Mouse (Mus musculus) midbrain, embryonic 15.5 days (tissue): ENCODE results near the gene Cdk9. TPM values are rescaled to one million over a fixed set of nuclear protein-coding genes. Genes with fewer than 3 reads are reported as not detected.

Experiments used
- ATAC-seq: fragments of 200-750 bp; cut with Nextera tagmentation; replicated peaks from 2 replicates; pipeline ENCODE4 v1.8.0; 2017; ENCODE audit warnings: moderate TSS enrichment
- H3K27ac ChIP-seq: fragments of 300-500 bp; sonication (generic); 2 replicates; pipeline ENCODE4 v1.5.1; 2015; ENCODE audit warnings: mild to moderate bottlenecking, inconsistent platforms
- H3K27me3 ChIP-seq: fragments of 300-500 bp; sonication (generic); replicated peaks from 2 replicates; pipeline ENCODE4 v1.6.1; 2015; ENCODE audit warnings: inconsistent platforms
- H3K36me3 ChIP-seq: fragments of 300-500 bp; sonication (generic); replicated peaks from 2 replicates; pipeline ENCODE4 v1.6.1; 2015; ENCODE audit warnings: inconsistent platforms
- H3K4me1 ChIP-seq: fragments of 300-500 bp; sonication (generic); 2 replicates; pipeline ENCODE4 v1.6.1; 2015; ENCODE audit warnings: inconsistent platforms
- H3K4me2 ChIP-seq: fragments of 300-500 bp; sonication (generic); 2 replicates; pipeline ENCODE4 v1.6.1; 2015; ENCODE audit warnings: inconsistent platforms, mild to moderate bottlenecking, moderate library complexity
- H3K4me3 ChIP-seq: fragments of 300-500 bp; sonication (generic); 2 replicates; pipeline ENCODE4 v1.5.1; 2015; ENCODE audit warnings: mild to moderate bottlenecking, inconsistent platforms
- H3K9ac ChIP-seq: fragments of 300-500 bp; sonication (generic); 2 replicates; pipeline ENCODE4 v1.6.1; 2015; ENCODE audit warnings: mild to moderate bottlenecking, inconsistent platforms
- H3K9me3 ChIP-seq: fragments of 300-500 bp; sonication (generic); 2 replicates; pipeline ENCODE4 v1.6.1; 2016; ENCODE audit warnings: inconsistent platforms
- WGBS: fragments of 180-500 bp; shearing (Covaris S2); methylation state at CpG from one replicate; pipeline ENCODE4 v1.1.7; 2015; ENCODE audit warnings: mixed read lengths; 5-methylcytosine and 5-hydroxymethylcytosine counted together
- polyA plus RNA-seq: library from polyadenylated mRNA; unstranded; fragments of >200 nt; fragmentation: Nextera tagmentation; extraction: Ambion mirVana; gene quantifications from 2 replicates; pipeline ENCODE4 v1.2.1, GENCODE M21; 2015

The Cdk9 gene
- polyA plus RNA-seq, 1 experiment from 2014 or later = 73.5 TPM

DNA sequence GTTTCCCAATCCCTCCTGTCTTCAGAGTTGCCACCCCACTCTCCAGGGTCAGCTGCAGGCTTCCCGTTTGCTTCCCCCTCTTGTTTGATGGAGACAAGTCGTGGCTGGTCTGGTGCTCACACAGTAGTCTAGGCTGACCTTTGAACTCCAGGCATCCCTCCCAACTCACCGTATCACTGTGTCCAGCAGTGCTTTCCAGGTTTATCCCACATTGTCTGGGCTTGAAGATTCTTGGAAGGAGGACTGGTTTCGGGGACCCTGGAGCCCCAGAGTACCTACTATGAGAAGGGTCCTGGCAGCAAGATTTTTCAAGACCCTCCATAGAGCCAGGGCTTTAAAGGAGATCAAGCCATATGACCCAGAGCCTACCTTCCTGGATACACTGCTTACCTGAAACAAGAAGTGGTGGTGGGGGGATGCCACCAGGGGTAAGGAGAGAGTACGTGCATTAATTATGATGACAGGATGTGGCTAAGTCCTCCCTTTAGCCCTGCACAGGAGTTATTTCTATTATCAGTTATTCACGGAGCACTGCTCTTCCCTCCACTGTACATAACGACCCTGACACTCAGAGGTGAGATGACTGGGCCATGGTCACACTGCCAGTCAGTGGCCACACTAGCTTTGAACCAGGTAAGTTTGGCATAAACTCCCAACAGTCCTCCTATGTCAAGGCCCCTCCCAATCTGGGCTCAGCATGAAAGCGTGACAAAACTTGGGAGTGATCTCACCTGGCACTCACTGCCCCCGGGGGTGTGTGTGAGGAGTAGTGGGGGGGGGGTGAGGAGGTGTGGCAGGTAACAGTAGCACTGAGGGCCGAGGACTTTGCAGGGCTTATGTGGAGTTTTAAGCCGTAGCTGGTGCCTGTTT lies 1.5 kb upstream of the Cdk9 start:
- Histone ChIP-seq H3K4me2 (peak overlapping the region; percentile 97), H3K27ac (peak overlapping the region; percentile 99), H3K4me3 (no peak overlapping the region), H3K36me3 (peaks cover 12% of the 10 kb centered on the region; the same call in 1 of the 2 replicates), H3K4me1 (peaks cover 22% of the 10 kb centered on the region), H3K27me3 (no peaks in the 10 kb centered on the region), H3K9ac (peak overlapping the region; percentile 82; the same call in 1 of the 2 replicates), H3K9me3 (no peaks in the 10 kb centered on the region)
- 63% methylated on average over 11 of the region's 11 CpGs for WGBS
- ATAC-seq = no peak

DNA sequence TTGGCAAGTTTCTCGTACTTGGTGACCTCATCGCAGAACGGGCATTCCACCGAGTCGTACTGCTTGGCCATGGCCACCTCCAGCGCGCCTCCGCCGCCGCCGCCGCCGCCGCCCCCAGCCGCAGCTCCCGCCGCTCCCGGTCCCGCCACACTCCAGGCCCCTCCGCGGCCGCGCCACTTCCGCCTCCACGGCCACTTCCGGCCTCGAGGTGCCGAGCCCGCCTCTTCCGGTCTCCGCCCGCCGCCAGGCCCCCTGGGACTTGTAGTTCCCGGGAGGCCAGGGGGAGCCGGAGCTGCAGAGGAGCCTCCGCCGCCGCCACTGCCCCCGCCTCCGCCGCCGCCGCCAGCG lies 316 bp downstream of the Cdk9 start:
- peak overlapping the region; percentile 94 for H3K4me3 ChIP-seq
- peaks cover 22% of the 10 kb centered on the region for H3K4me1 ChIP-seq
- no peaks in the 10 kb centered on the region for H3K9me3 ChIP-seq
- H3K4me2 ChIP-seq = peak overlapping the region; percentile 97
- peak; percentile 90 for ATAC-seq
- H3K27ac ChIP-seq = peak overlapping the region; percentile 99
- H3K27me3 ChIP-seq = no peaks in the 10 kb centered on the region
- H3K36me3 ChIP-seq = peaks cover 14% of the 10 kb centered on the region; the same call in 1 of the 2 replicates
- WGBS = 0% methylated on average over 31 of the region's 44 CpGs
- H3K9ac ChIP-seq = peak overlapping the region; percentile 82

GRCm38 (mm10) chr2:32712108-32712551 lies 746 bp downstream of the Cdk9 start:
- peak overlapping the region; percentile 94 for H3K4me3 ChIP-seq
- peak; percentile 40 for ATAC-seq
- H3K4me1 ChIP-seq = peaks cover 22% of the 10 kb centered on the region
- under 1% methylated on average over 41 of the region's 41 CpGs for WGBS
- H3K9ac ChIP-seq = peak overlapping the region; percentile 82
- H3K27me3 ChIP-seq = no peaks in the 10 kb centered on the region
- H3K9me3 ChIP-seq = no peaks in the 10 kb centered on the region
- peak overlapping the region; percentile 97 for H3K4me2 ChIP-seq
- H3K36me3 ChIP-seq = peaks cover 15% of the 10 kb centered on the region; the same call in 1 of the 2 replicates
- H3K27ac ChIP-seq = peak overlapping the region; percentile 99

- Histone ChIP-seq H3K27me3 (no peaks in the 10 kb centered on the region), H3K4me3 (peak overlapping the region; percentile 94), H3K36me3 (peaks cover 21% of the 10 kb centered on the region; the same call in 1 of the 2 replicates), H3K4me2 (peak overlapping the region; percentile 97), H3K9ac (peak overlapping the region; percentile 82), H3K4me1 (peaks cover 22% of the 10 kb centered on the region), H3K27ac (peak overlapping the region; percentile 99), H3K9me3 (no peaks in the 10 kb centered on the region)
- ATAC-seq = no peak
- 35% methylated on average over 9 of the region's 9 CpGs for WGBS
These were observed 1.4 kb downstream of the Cdk9 start for GRCm38 (mm10) chr2:32711301-32712056.

GRCm38 (mm10) chr2:32710425-32710824 lies 2.5 kb downstream of the Cdk9 start:
- no peaks in the 10 kb centered on the region for H3K9me3 ChIP-seq
- WGBS = 93% methylated on average over 5 of the region's 5 CpGs
- H3K27ac ChIP-seq = no peak overlapping the region
- peaks cover 29% of the 10 kb centered on the region; the same call in 1 of the 2 replicates for H3K36me3 ChIP-seq
- no peak overlapping the region for H3K9ac ChIP-seq
- no peak overlapping the region for H3K4me2 ChIP-seq
- H3K4me3 ChIP-seq = no peak overlapping the region
- H3K27me3 ChIP-seq = no peaks in the 10 kb centered on the region
- no peak for ATAC-seq
- H3K4me1 ChIP-seq = peaks cover 22% of the 10 kb centered on the region

- Histone ChIP-seq H3K36me3 (peaks cover 36% of the 10 kb centered on the region), H3K9me3 (no peaks in the 10 kb centered on the region), H3K27me3 (no peaks in the 10 kb centered on the region), H3K27ac (no peak overlapping the region), H3K4me3 (no peak overlapping the region), H3K9ac (no peak overlapping the region), H3K4me2 (no peak overlapping the region), H3K4me1 (peaks cover 21% of the 10 kb centered on the region)
- no peak for ATAC-seq
- 94% methylated on average over 20 of the region's 20 CpGs for WGBS
These were observed 3.2 kb downstream of the Cdk9 start for GRCm38 (mm10) chr2:32709521-32710137.

GRCm38 (mm10) chr2:32708643-32709042 lies 4.2 kb downstream of the Cdk9 start:
- Histone ChIP-seq H3K9ac (no peak overlapping the region), H3K27ac (no peak overlapping the region), H3K4me1 (peaks cover 12% of the 10 kb centered on the region), H3K9me3 (no peaks in the 10 kb centered on the region), H3K4me2 (no peak overlapping the region), H3K4me3 (no peak overlapping the region), H3K27me3 (no peaks in the 10 kb centered on the region), H3K36me3 (peaks cover 39% of the 10 kb centered on the region)
- no peak for ATAC-seq
- whole genome bisulfite sequencing = 28% methylated on average over 3 of the region's 3 CpGs

DNA sequence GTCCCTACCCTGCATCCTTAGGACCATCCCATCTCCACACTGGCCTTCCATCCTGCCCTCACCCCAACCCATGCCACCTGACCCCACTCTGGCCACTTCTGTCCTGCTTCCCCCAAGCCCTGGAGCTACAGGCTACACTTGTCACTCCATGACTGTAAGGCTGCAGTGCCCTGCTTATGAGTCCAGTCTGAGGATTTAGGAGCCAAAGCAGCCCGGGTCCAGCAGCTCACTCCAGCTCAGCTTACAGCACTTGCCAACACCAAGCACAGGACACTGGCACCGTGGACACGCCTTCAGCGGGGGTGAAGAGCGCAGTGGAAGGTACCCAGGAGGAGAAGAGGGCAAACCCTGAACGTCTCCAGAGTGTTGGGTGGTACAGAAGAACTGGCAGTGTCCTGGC lies 5.9 kb downstream of the Cdk9 start:
- Histone ChIP-seq H3K27me3 (no peaks in the 10 kb centered on the region), H3K4me1 (peaks cover 10% of the 10 kb centered on the region), H3K9me3 (no peaks in the 10 kb centered on the region), H3K9ac (no peak overlapping the region), H3K27ac (no peak overlapping the region), H3K4me3 (no peak overlapping the region), H3K36me3 (peaks cover 44% of the 10 kb centered on the region), H3K4me2 (no peak overlapping the region)
- 95% methylated on average over 6 of the region's 6 CpGs for WGBS
- ATAC-seq = no peak

DNA sequence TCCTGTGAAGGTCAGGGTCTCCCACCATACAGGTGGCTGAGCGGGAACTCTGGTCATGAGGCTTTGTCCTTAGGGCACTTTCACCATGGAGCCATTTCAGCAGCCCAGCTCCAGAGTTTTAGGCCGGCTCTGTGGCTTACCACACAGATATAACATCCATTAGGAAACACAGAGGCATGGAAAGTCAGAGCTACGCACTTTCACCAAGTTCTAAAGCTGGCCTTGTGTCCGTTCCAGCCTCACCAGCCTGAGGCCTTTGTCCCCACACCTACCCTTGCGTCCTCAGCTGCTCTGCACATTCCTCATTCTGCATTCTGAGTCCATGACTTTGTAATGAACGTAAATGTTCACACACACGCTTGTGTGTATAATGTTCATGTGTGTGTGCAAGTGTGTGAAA lies 7.9 kb downstream of the Cdk9 start:
- peaks cover 38% of the 10 kb centered on the region for H3K36me3 ChIP-seq
- no peaks in the 10 kb centered on the region for H3K9me3 ChIP-seq
- no peak overlapping the region for H3K4me3 ChIP-seq
- WGBS = 88% methylated on average over 7 of the region's 7 CpGs
- H3K27ac ChIP-seq = no peak overlapping the region
- H3K4me2 ChIP-seq = no peak overlapping the region
- no peaks in the 10 kb centered on the region for H3K27me3 ChIP-seq
- ATAC-seq = no peak
- H3K4me1 ChIP-seq = no peaks in the 10 kb centered on the region
- H3K9ac ChIP-seq = no peak overlapping the region

GRCm38 (mm10) chr2:32704021-32704421 lies 8.9 kb downstream of the Cdk9 start, which contains the start of gene Fpgs:
Fpgs (minus strand) TSS chr2:32704145.
- 78% methylated on average over 2 of the region's 2 CpGs for WGBS
- Histone ChIP-seq H3K27ac (no peak within 1 kb of the TSS), H3K4me1 (no peaks in the 10 kb centered on the region), H3K27me3 (no peaks in the 10 kb centered on the region), H3K36me3 (peaks cover 30% of the 10 kb centered on the region), H3K4me2 (no peak within 1 kb of the TSS), H3K9me3 (no peaks in the 10 kb centered on the region), H3K9ac (no peak within 1 kb of the TSS), H3K4me3 (no peak within 1 kb of the TSS)
- no peak for ATAC-seq

GRCm38 (mm10) chr2:32703046-32703445 lies 9.8 kb downstream of the Cdk9 start:
- H3K4me1 ChIP-seq = no peaks in the 10 kb centered on the region
- 97% methylated on average over 8 of the region's 8 CpGs for whole genome bisulfite sequencing
- H3K27me3 ChIP-seq = no peaks in the 10 kb centered on the region
- no peaks in the 10 kb centered on the region for H3K9me3 ChIP-seq
- peaks cover 30% of the 10 kb centered on the region for H3K36me3 ChIP-seq
- no peak overlapping the region for H3K27ac ChIP-seq
- H3K4me2 ChIP-seq = no peak overlapping the region
- ATAC-seq = no peak
- no peak overlapping the region for H3K9ac ChIP-seq
- no peak overlapping the region for H3K4me3 ChIP-seq
